Mouse (Mus musculus): ENCODE results near the gene Prkd3.

Gene Prkd3

DNA sequence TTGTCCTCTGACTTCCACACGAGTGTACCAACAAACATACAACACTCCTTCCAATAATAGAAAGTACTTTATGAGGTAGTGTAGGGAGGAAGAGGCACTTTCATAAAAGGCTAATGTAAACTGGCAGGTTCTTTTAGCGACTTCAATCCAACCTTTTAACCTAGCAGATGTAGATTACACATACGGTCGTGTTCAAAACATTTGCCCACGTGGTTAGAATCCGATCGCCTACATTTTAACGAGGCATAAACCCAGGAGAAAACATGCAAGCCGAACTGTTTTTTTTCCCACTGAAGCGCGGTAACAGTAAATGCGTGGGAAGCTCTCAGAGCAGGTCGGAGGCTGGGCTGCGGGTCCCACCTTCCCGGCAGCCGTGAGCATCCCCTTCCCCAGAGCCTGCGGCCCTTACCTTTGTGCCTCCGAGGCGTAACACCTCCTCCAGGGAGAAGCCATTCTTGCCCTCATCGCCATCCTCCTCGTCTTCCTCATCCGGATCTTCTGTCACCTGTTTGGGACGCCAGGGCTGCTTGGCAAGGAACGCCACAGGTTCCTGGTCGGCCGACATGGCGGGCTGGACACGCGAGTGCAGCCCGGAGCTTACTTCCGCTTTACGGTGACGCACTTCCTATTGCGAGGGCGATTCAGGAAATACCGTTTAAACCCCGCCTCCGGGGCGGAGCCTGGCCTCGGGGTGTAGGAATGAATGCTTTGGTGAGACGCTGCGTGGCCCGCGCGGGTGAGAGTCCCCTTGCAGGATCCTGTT lies 84.0 kb downstream of the Prkd3 start, which contains the start of the genes Cebpz and Ndufaf7:
Gene Cebpz (minus strand): TSS at position 601 of the 763 bp plus-strand sequence.
Gene Ndufaf7 (plus strand): TSS at position 671 of the 763 bp plus-strand sequence.
- DNase-seq, result peak; percentile 97 to 98

DNA sequence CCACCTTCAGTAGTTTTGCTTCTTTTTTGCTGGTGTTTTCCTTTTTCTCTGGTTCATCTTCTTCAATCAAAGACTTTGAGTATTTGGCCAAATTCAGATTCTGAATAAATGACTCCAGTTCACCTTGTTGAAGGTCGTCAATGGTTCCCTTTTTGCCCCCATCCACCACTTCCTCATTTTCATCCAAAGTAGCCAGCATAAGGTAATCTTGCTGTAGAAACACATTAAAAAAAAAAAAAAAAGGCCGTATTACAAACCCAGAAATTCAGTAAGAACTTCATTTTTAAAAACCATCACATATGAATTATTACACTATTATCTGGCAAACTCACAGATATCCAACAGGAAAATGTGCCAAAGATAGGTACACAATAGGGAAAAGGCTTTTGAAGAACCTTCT lies 84.8 kb downstream of the Prkd3 start:
- DNase-seq, result no peak

DNA sequence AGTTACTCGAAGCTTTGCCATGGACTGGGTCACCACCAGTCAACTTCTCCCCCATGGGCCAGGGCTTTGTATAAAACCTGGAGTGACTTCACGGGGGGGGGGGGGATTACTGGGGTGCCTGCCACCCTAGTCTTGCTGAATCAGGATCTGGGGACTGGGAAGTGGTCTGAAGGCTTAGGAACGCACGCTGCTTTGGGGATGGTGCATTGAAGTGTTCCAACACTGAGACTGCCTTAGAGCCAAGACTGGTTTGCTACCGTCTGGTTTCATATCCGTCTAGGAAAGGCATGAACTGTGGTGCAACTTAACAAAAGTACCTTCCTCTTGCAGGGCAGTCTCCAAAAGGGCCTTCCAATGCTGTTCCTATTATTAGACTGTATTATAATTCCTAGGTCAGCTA lies 102.9 kb downstream of the Prkd3 start:
- no peak for DNase-seq

DNA sequence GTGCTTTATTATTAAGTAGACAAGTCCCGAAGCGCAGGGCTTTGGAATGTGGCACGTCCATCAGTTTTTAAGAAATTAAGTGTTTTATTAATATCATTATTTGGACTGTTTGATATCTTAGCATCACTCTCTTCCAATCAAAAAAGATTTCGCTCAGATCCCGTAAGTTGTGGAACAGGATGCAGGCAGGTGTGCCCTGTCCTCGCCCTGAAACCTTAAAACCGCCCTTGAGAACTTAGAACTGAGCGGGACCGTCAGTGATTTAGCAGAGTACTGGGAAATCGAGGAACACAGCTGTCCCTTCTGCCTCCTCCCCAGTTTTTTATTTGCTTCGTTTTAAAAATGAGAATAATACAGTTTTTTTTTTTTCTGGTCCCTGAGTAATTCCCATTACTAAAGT lies 103.7 kb downstream of the Prkd3 start:
- no peak for DNase-seq

DNA sequence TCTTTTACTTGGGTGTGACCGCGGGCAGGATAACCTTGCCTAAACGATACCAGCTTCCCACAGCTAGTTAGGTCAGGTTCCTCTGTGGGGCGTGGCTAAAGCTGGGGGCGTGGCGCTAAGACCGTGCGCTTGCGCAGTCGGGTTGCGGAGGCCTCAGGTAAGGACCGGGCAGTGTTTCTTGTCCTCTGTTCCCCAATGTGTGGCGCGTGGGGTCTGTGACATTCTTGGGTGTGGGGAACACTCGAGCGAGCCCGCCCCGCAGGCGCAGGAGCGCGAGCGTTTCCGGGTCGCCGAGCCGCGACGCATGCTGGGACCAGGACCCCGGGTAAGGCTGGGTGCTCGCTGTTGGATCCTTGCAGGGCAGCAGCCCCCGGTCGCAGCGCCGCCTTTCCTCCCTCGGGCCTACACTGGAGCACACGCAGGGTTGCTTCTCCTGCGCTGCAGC lies 104.2 kb downstream of the Prkd3 start, which contains the start of gene Cebpzos:
Gene Cebpzos (plus strand): TSS at position 132 of the 445 bp plus-strand sequence.
- DNase-seq, result peak; percentile 92 to 94

DNA sequence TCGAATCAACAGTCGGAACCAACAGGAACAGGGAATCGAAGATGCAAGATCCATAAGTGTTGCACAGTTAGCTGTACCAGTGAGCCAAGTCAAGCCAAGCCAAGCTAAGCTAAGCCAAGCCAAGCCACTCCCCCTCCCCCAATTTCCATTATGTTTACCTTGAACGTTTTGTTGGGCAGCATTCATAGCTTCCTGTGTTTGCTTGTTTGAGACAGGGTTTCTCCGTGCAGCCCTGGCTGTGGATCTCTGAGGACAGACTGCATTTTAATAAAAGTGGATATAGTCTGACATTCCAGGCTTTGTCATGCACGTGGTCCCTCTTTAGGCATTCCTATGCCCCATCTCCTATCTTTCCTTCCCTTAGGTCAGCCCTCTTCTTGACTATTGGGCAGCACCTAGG lies 104.8 kb downstream of the Prkd3 start:
- no peak for DNase-seq

DNA sequence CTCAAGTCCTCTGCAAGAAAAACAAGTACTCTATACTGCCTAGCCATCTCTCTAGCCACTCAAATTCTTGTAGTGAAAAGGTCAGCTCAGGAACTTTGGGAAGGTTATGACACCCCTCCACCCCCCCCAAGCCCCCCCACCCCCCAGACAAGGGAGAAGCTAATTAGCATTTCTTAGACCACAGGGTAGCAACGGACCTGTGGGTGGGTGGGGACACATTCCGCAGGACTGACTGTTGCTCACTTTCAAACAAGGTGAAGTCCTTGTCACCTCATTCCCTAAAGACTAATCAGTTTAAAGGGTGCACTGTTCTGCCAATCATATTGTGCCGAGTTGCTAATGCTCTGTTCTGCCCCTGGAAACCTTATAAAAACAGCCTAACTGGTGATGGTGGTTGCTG lies 106.7 kb downstream of the Prkd3 start:
- DNase-seq, result no peak

DNA sequence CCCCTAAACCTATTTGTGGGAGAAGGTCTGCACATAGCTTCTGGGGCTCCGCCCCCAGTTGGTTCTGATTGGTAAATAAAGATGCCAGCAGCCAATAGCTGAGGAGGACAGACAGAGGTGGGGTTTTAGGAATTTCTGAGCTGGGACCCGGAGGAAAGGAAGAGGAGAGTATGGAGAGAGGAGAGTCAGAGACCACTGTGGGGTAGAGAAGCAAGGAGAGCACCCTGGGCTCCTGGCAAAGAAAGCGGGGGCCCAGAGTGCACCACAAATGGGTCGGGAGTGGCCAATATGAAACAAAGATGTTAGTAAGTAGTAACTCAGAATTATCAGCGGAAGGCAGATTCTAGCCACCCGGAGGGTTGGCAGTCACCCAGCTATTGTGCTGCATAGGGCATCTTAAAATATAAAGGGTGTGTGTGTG lies 107.7 kb downstream of the Prkd3 start:
- peak; percentile 38 to 52 for DNase-seq

DNA sequence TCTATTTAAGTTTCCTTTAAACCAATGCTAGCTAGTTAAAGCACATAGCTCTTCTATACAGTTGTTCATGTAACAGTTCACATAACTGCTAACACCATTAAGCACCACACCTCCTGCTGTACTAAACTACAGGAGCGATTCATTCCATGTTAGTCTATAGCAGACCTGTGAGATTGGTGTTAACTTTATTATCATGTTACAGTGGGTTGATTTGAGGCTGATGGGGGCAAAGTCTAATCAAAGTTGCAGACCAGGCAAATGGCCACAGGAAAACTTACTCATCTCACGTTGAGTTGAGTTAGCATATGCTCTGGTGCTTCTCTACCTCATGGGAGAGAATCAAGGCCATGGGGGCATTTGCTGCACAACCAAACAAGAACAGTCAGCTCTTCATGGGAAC lies 111.2 kb downstream of the Prkd3 start:
- DNase-seq, result no peak

DNA sequence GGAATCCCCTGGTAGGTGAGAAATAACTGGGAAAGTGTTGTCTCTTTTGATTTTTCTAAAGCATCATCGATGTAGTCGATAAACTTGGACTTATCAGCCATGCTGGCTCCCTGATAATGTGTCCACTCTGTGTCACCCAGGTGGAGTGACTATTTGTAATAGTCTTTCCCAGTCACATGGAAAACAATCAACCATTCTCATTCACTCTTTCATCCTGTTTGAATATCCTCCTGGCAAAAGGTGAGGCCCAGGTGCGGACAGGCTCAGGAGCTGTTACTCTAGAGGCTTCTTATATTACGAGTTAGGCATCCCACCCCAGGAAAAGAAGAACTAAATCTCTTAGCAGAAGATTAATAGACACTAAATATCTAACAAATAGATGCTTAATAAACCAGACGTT lies 113.7 kb downstream of the Prkd3 start, which contains the start of gene Sult6b1:
Gene Sult6b1 (minus strand): TSS at position 101 of the 400 bp plus-strand sequence.
- no peak for DNase-seq

DNA sequence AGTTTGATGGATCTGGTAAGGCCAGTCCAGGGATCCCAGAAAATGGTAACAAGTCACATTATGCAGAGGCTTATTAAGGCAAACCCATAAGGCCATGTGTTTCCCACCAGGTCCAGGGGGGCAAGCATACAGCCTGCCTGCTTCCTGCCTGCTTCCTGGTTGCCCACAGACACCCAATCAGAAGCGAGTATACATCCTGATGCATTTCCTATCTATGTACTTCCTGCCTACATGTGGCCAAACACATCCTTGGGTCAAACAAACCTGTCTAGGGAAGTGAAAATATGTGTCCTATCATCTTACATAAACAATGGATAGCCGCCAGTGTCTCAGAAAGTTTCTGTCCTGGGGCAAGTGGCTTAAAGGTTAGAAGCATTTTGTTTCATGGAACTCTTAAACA lies 117.5 kb downstream of the Prkd3 start:
- DNase-seq, result no peak

Measured in cerebellum, postnatal 36 days (tissue).